Mouse (Mus musculus) ES-Bruce4 (cell line): ENCODE measurements at regions not wholly inside any gene's neighbourhood (a gene's known extent, or its start where the extent isn't known, plus 50 kb on each side); places are given as distances from the start of the nearest gene placed in this dataset.

Experiments
- H3K27ac ChIP-seq: 2 replicates; pipeline ENCODE4 v1.5.1; 2012; ENCODE audit warnings: low read length, inconsistent platforms; ENCODE audit not compliant: insufficient read depth
- H3K27me3 ChIP-seq: 2 replicates; pipeline ENCODE4 v1.6.1; 2012; ENCODE audit warnings: mild to moderate bottlenecking, low read length, inconsistent platforms; ENCODE audit not compliant: control insufficient read depth, poor library complexity, insufficient read depth, severe bottlenecking
- H3K36me3 ChIP-seq: 2 replicates; pipeline ENCODE4 v1.6.1; 2012; ENCODE audit warnings: inconsistent platforms, mild to moderate bottlenecking, low read length, moderate library complexity; ENCODE audit not compliant: control insufficient read depth, poor library complexity, insufficient read depth, severe bottlenecking
- H3K4me1 ChIP-seq: one replicate; pipeline ENCODE4 v1.8.1; 2011; ENCODE audit warnings: low read length; ENCODE audit not compliant: control insufficient read depth, insufficient read depth
- H3K4me3 ChIP-seq: 2 replicates; pipeline ENCODE4 v1.5.1; 2011; ENCODE audit warnings: low read depth, mild to moderate bottlenecking, low read length
- H3K9ac ChIP-seq: 2 replicates; pipeline ENCODE4 v1.6.1; 2012; ENCODE audit warnings: low read depth, mild to moderate bottlenecking, inconsistent platforms; ENCODE audit not compliant: poor library complexity, severe bottlenecking
- H3K9me3 ChIP-seq: replicated peaks from 2 replicates; pipeline ENCODE4 v1.6.1; 2012; ENCODE audit warnings: mild to moderate bottlenecking, low read length, inconsistent platforms; ENCODE audit not compliant: control insufficient read depth, poor library complexity, insufficient read depth, severe bottlenecking
- CTCF ChIP-seq: IDR thresholded peaks from one replicate; pipeline ENCODE4 v1.8.1; 2011; ENCODE audit warnings: low read depth, low read length
- EP300 ChIP-seq: IDR thresholded peaks from 2 replicates; pipeline ENCODE4 v1.6.1; 2011; ENCODE audit warnings: low read depth, low read length; ENCODE audit not compliant: insufficient read depth
- POLR2A ChIP-seq: IDR thresholded peaks from one replicate; pipeline ENCODE4 v1.8.1; 2011; ENCODE audit warnings: low read length; ENCODE audit not compliant: insufficient read depth

DNA sequence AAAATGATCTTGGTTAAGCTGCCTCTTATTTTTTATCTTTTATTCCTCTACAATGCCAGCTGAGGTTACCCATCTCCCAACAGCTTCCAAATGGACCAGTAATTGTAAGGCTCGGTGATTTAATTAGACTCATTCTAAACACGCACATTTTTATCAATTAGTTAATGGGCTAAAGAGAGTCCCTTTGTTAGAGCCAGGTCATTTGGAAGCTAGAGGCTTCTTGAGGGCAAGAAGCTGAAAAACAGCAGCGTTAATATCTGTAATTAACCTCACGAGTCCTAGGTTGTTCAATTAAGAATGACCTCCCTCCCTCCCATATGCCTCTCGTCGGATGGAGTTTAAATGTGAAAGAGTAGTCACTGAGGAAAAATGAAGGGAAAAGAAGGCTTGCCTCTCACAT is 66.5 kb downstream of the Otx2 start:
- no peak overlapping the region for H3K27ac ChIP-seq
- TF ChIP-seq POLR2A, result no peak
- no peak for TF ChIP-seq CTCF
- no peak for TF ChIP-seq EP300
- no peaks in the 10 kb centered on the region for H3K4me1 ChIP-seq
- H3K9me3 ChIP-seq, result no peaks in the 10 kb centered on the region
- no peaks in the 10 kb centered on the region for H3K36me3 ChIP-seq
- no peak overlapping the region for H3K9ac ChIP-seq
- no peak overlapping the region for H3K4me3 ChIP-seq
- no peaks in the 10 kb centered on the region for H3K27me3 ChIP-seq

DNA sequence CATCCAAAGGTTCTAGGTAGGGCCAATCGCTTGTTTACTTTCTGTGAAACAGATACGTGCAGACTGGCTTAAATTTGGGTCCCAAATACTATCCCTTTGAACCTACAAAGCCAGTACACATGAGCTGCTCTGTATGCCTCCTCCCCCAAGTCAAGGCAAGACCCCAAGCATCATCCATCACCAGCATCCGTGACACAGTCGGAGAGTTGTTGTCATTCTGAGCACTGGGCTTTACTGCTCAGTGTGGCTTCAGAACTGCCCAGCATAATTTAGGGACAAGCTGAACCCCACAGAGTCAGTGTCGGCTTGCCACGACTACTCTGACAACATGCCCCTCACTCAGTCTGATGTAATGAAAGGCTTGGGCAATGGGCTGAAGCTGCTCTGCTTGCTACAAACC is 70.1 kb downstream of the Otx2 start:
- no peak overlapping the region for H3K4me3 ChIP-seq
- no peaks in the 10 kb centered on the region for H3K4me1 ChIP-seq
- H3K9me3 ChIP-seq, result no peaks in the 10 kb centered on the region
- TF ChIP-seq EP300 (no peak), POLR2A (no peak), CTCF (no peak)
- H3K9ac ChIP-seq, result no peak overlapping the region
- no peak overlapping the region for H3K27ac ChIP-seq
- H3K36me3 ChIP-seq, result no peaks in the 10 kb centered on the region
- H3K27me3 ChIP-seq, result no peaks in the 10 kb centered on the region

DNA sequence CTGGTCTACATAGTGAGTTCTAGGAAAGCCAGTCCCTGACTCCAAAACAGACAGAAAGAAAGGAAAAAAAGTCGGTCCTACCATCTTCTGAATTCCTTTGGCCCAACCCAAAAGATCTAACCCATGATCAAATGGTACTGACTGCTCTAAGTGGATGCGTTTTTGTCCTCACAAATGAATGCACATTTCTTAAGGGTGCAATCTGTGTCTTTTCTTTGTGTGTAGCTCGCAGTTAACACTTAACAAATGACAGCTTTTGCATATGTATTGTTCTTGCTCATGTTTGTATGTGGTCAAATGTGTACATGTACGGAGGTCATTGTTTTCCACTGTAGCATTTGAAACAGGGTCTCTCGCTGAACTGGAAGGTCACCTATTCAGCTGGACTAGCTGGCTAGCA is 79.3 kb downstream of the Otx2 start:
- no peak for TF ChIP-seq CTCF
- no peak for TF ChIP-seq POLR2A
- no peak for TF ChIP-seq EP300
- Histone ChIP-seq H3K9me3 (no peaks in the 10 kb centered on the region), H3K9ac (no peak overlapping the region), H3K36me3 (no peaks in the 10 kb centered on the region), H3K4me3 (no peak overlapping the region), H3K27me3 (no peaks in the 10 kb centered on the region), H3K27ac (no peak overlapping the region), H3K4me1 (no peaks in the 10 kb centered on the region)

DNA sequence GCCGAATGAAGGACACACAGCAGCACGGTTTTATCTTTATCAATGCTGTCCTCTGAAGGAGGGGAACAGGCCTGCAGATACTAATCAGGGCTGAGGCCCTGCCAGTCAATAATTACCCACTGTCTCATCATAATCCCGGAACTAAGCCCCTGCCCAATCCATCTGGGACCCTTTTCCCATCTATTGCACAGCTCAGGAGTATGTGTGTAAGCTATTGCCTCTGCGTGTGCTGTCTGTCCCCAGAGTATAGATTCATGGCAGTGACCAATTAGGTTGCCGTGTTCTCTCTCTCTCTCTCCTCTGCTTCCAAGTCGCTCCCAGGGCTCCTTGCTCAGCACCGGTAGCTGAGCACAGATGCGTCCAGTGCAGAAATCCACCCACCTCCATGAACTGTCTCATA is 80.3 kb downstream of the Otx2 start:
- no peaks in the 10 kb centered on the region for H3K27me3 ChIP-seq
- no peaks in the 10 kb centered on the region for H3K4me1 ChIP-seq
- no peak overlapping the region for H3K4me3 ChIP-seq
- H3K9ac ChIP-seq, result no peak overlapping the region
- no peak overlapping the region for H3K27ac ChIP-seq
- TF ChIP-seq POLR2A, result no peak
- TF ChIP-seq EP300, result no peak
- H3K36me3 ChIP-seq, result no peaks in the 10 kb centered on the region
- no peaks in the 10 kb centered on the region for H3K9me3 ChIP-seq

DNA sequence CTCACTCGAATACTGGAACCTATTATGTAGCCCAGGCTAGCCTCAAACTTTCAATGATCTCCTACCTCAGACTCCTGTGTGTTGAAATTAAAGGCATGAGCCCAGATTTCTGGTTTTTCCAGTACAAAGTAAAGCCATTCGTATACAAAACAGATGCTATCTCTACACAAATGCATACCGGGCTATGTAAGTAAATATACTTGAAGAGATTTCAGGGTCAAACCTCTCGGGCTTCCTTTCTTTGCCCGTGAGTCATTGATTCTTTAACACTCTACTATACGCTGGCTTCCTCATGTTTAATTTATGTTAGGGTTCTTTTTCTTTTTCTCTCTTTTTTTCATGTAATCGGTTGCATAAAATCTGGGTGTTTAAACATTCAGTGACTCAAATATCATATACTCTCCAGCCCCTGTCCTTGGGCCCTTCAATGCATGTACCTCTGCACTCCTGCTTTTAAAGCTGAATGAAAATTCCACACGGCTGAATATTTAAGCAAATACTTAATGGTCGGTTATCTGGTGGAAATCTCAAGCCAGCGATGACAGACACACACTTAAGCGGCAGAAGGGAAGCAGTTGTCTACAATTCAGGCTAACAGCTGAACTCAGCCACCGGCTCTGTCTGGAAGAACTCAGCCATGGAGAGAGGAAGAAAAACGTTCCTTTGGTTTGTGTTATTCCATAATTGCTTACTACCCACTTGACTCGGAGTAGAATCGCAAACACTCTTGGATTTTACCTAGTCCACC is 82.0 kb downstream of the Otx2 start:
- no peak for TF ChIP-seq POLR2A
- TF ChIP-seq CTCF, result no peak
- no peak for TF ChIP-seq EP300
- Histone ChIP-seq H3K4me3 (no peak overlapping the region), H3K27ac (no peak overlapping the region), H3K36me3 (no peaks in the 10 kb centered on the region), H3K9me3 (no peaks in the 10 kb centered on the region), H3K27me3 (no peaks in the 10 kb centered on the region), H3K9ac (no peak overlapping the region), H3K4me1 (no peaks in the 10 kb centered on the region)

DNA sequence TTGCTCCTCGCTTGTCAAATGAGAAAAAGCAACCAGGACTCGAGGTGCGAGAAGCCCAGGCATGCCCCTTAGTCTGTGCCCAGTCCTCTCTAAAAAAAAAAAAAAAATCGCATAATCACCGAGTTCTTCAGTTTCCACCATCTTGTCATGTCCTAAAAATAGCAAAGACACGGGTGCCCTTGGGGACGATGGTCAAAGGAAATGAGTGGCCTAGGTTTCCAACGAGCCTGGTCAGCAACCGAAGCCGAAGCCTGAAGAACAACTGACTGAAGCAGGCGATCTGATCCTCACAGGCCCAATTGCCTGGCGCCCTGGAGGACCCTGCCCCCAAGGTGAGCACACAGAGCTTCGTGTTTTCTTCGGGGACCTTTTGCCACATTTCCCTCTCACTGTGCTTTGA is 83.2 kb downstream of the Otx2 start:
- TF ChIP-seq EP300, result no peak
- TF ChIP-seq POLR2A, result no peak
- TF ChIP-seq CTCF, result no peak
- Histone ChIP-seq H3K9me3 (no peaks in the 10 kb centered on the region), H3K36me3 (no peaks in the 10 kb centered on the region), H3K9ac (peak overlapping the region; percentile 7; the same call in 1 of the 2 replicates), H3K4me1 (no peaks in the 10 kb centered on the region), H3K27me3 (no peaks in the 10 kb centered on the region), H3K27ac (no peak overlapping the region), H3K4me3 (no peak overlapping the region)
